15 mouse cellular contexts compared by ENCODE assay signal in the genomic region with DNA sequence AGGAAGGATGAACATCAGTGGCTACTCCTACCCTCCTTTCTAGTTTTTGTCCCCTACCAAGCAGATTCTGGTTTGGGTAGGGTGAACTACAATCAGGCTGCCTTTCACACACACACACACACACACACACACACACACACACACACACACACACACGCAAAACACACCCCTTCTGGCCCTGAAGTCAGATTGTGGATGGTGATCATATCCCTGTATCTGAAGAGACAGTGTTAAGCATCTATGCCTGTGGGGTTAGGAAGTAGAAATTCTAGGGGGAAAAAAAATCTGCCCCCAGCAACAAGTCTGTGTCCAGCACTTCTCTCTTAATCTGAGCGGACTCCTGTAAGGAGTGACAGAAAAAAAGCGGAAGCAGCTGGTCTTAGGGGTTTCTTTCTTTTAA. TPM values are rescaled to one million over a fixed set of nuclear protein-coding genes. Genes with fewer than 3 reads are reported as not detected.
DNase-seq lines count a peak whose midpoint lies in the region; ATAC-seq and TF ChIP-seq lines count a peak whose summit lies in the region.
"Had no signal": no experiment of that assay in that cellular context is flagged by ENCODE, and none has a peak within 500 bp of the region (broad histone marks: within the 10 kb centered on the region; RNA-seq: fewer than 3 reads in every experiment).

No protein-coding gene starts in this region.

- peak overlapping the region; percentile 36; the same call in 1 of the 2 replicates for H3K4me2 ChIP-seq in forebrain, embryonic 11.5 days (ENCODE audit: low read depth, low read length, severe bottlenecking)
- peak overlapping the region; percentile 49 for H3K4me2 ChIP-seq in hindbrain, embryonic 16.5 days (ENCODE audit: low read length)
- peak overlapping the region; percentile 49 for H3K4me2 ChIP-seq in neural tube, embryonic 11.5 days (ENCODE audit: low read depth)
- H3K4me2 ChIP-seq: liver, embryonic 12.5 days had no signal

- no peak for ATAC-seq in forebrain, embryonic 11.5 days (replicated peaks; ENCODE audit: low FRiP score)
- no peak for ATAC-seq in hindbrain, embryonic 16.5 days
- no peak for ATAC-seq in neural tube, embryonic 11.5 days (ENCODE audit: insufficient read depth, low FRiP score, low TSS enrichment)
- ATAC-seq: activated CD4-positive, CD25-positive, alpha-beta regulatory T cell, adult 4 months; liver, embryonic 12.5 days had no signal

- H3K9ac ChIP-seq in forebrain, embryonic 11.5 days (ENCODE audit: low read length), result peak overlapping the region; percentile 70
- H3K9ac ChIP-seq in hindbrain, embryonic 16.5 days (ENCODE audit: low read depth, low read length), result peak overlapping the region; percentile 38; the same call in 1 of the 2 replicates
- H3K9ac ChIP-seq in neural tube, embryonic 11.5 days (ENCODE audit: low read length), result peak overlapping the region; percentile 51
- H3K9ac ChIP-seq: liver, embryonic 12.5 days had no signal

- H3K27ac ChIP-seq in cerebellum, adult 2 months (ENCODE audit: insufficient read depth, low read length), result peak overlapping the region; percentile 96
- peak overlapping the region; percentile 95 for H3K27ac ChIP-seq in forebrain, embryonic 11.5 days (ENCODE audit: low read depth, low read length)
- peak overlapping the region; percentile 94 for H3K27ac ChIP-seq in hindbrain, embryonic 16.5 days (ENCODE audit: low read depth, low read length)
- H3K27ac ChIP-seq in neural tube, embryonic 11.5 days (ENCODE audit: low read depth, low read length), result peak overlapping the region; percentile 99
- H3K27ac ChIP-seq: liver, embryonic 12.5 days; macrophage had no signal

- peak overlapping the region; percentile 54 for H3K4me3 ChIP-seq in cerebellum, adult 2 months (replicated peaks; ENCODE audit: insufficient read depth, low read depth, low read length)
- H3K4me3 ChIP-seq in forebrain, embryonic 11.5 days (ENCODE audit: low read depth, low read length), result peak overlapping the region; percentile 72
- peak overlapping the region; percentile 18; the same call in 1 of the 2 replicates for H3K4me3 ChIP-seq in hindbrain, embryonic 16.5 days (ENCODE audit: low read length)
- H3K4me3 ChIP-seq in neural tube, embryonic 11.5 days (ENCODE audit: low read depth, low read length), result peak overlapping the region; percentile 12; the same call in 1 of the 2 replicates
- H3K4me3 ChIP-seq: liver, embryonic 12.5 days had no signal

- TF ChIP-seq CTCF in cerebellum, adult 2 months (IDR thresholded peaks at IDR 0.05; ENCODE audit: borderline replicate concordance, insufficient read depth, low read depth, low read length), result no peak

- H3K27me3 ChIP-seq in cerebellum, adult 2 months (ENCODE audit: control insufficient read depth, insufficient read depth, low read length), result no peaks in the 10 kb centered on the region
- H3K27me3 ChIP-seq in forebrain, embryonic 11.5 days (ENCODE audit: control insufficient read depth, insufficient read depth, low read length), result peaks cover 41% of the 10 kb centered on the region
- peaks cover 24% of the 10 kb centered on the region for H3K27me3 ChIP-seq in hindbrain, embryonic 16.5 days (replicated peaks; ENCODE audit: control insufficient read depth, insufficient read depth, low read length)
- H3K27me3 ChIP-seq in neural tube, embryonic 11.5 days (ENCODE audit: control insufficient read depth, insufficient read depth, low read length), result peaks cover 77% of the 10 kb centered on the region

- WGBS in cerebellum, adult 2 months, result 10% methylated on average over 3 of the region's 3 CpGs
- WGBS in forebrain, embryonic 11.5 days, result 4% methylated on average over 3 of the region's 3 CpGs
- WGBS in hindbrain, embryonic 16.5 days, result 13% methylated on average over 3 of the region's 3 CpGs
- 4% methylated on average over 3 of the region's 3 CpGs for WGBS in neural tube, embryonic 11.5 days

- peak; percentile 69 to 71 for DNase-seq in cerebellum, adult 2 months
- no peak for DNase-seq in cerebellum, adult 11 months
- DNase-seq in forebrain, embryonic 11.5 days (ENCODE audit: low spot score), result no peak
- peak; percentile 33 for DNase-seq in neural tube, embryonic 11.5 days (ENCODE audit: low spot score)
- DNase-seq in heart, adult 18-20 months, result no peak
- DNase-seq in adrenal gland, adult 8-10 months, result no peak
- DNase-seq in lung, postnatal 36 days, result no peak
- DNase-seq: gastrocnemius, postnatal 14 days had no signal

- no peaks in the 10 kb centered on the region for H3K36me3 ChIP-seq in forebrain, embryonic 11.5 days (ENCODE audit: control insufficient read depth, insufficient read depth, low read length)
- no peaks in the 10 kb centered on the region for H3K36me3 ChIP-seq in hindbrain, embryonic 16.5 days (ENCODE audit: control insufficient read depth, insufficient read depth, low read length)
- H3K36me3 ChIP-seq in neural tube, embryonic 11.5 days (ENCODE audit: control insufficient read depth, insufficient read depth, low read length), result no peaks in the 10 kb centered on the region
- H3K36me3 ChIP-seq: liver, embryonic 12.5 days had no signal

- H3K9me3 ChIP-seq in forebrain, embryonic 11.5 days (ENCODE audit: control insufficient read depth, low read length), result no peaks in the 10 kb centered on the region
- no peaks in the 10 kb centered on the region for H3K9me3 ChIP-seq in hindbrain, embryonic 16.5 days (ENCODE audit: control insufficient read depth, low read length)
- H3K9me3 ChIP-seq in neural tube, embryonic 11.5 days (ENCODE audit: control insufficient read depth, low read length), result no peaks in the 10 kb centered on the region
- H3K9me3 ChIP-seq: liver, embryonic 12.5 days had no signal

- peak; percentile 19; the same call in 1 of the 2 replicates for TF ChIP-seq POLR2A in cerebellum, adult 2 months (IDR thresholded peaks at IDR 0.05; ENCODE audit: borderline replicate concordance, insufficient read depth, low read length)

- peaks cover 22% of the 10 kb centered on the region; the same call in 1 of the 2 replicates for H3K4me1 ChIP-seq in cerebellum, adult 2 months (ENCODE audit: control insufficient read depth, insufficient read depth, low read length)
- 0 out of 2 replicates have a peak, but pooled peaks cover 4% of the 10 kb centered on the region for H3K4me1 ChIP-seq in forebrain, embryonic 11.5 days (replicated peaks; ENCODE audit: control insufficient read depth, insufficient read depth, low read length)
- no peaks in the 10 kb centered on the region for H3K4me1 ChIP-seq in hindbrain, embryonic 16.5 days (ENCODE audit: control insufficient read depth, insufficient read depth, low read depth, low read length)
- no peaks in the 10 kb centered on the region; the same call in 1 of the 2 replicates for H3K4me1 ChIP-seq in neural tube, embryonic 11.5 days (ENCODE audit: control insufficient read depth, insufficient read depth, low read length)

RNA-seq across cellular contexts. Expression of gene Zic1, which starts 2.5 kb away (rescaled TPM):
- 1,121 and 1,289 TPM in 2 replicates for polyA plus RNA-seq in cerebellum, adult 2 months (2012; rRNA removed)
- polyA plus RNA-seq in forebrain, embryonic 11.5 days (2014; fragmentation: Nextera tagmentation; extraction: Ambion mirVana), result 14.7 and 15.7 TPM in 2 replicates
- polyA plus RNA-seq in hindbrain, embryonic 16.5 days (2015; fragmentation: Nextera tagmentation; extraction: Ambion mirVana), result 11.4 and 14.6 TPM in 2 replicates
- polyA plus RNA-seq in neural tube, embryonic 11.5 days (2014; fragmentation: Nextera tagmentation; extraction: Ambion mirVana), result 17.3 and 17.9 TPM in 2 replicates
- total RNA-seq in heart, adult 18-20 months (2021), result not detected
- under 1 TPM in 1 of 4 experiments, not detected in 3; 0.28 TPM for total RNA-seq in adrenal gland, adult 8-10 months (2022)
- polyA plus RNA-seq: activated CD4-positive, CD25-positive, alpha-beta regulatory T cell, adult 4 months; heart, postnatal 0 days; liver, embryonic 12.5 days; macrophage had no signal

RNA-seq across cellular contexts. Expression of gene Zic4, which starts 5.9 kb away (rescaled TPM):
- polyA plus RNA-seq in cerebellum, adult 2 months (2012; rRNA removed), result 37.4 and 45.3 TPM in 2 replicates
- 58.8 and 59.5 TPM in 2 replicates for polyA plus RNA-seq in forebrain, embryonic 11.5 days (2014; fragmentation: Nextera tagmentation; extraction: Ambion mirVana)
- 62.4 and 67.4 TPM in 2 replicates for polyA plus RNA-seq in hindbrain, embryonic 16.5 days (2015; fragmentation: Nextera tagmentation; extraction: Ambion mirVana)
- 52.2 and 58.1 TPM in 2 replicates for polyA plus RNA-seq in neural tube, embryonic 11.5 days (2014; fragmentation: Nextera tagmentation; extraction: Ambion mirVana)
- total RNA-seq in heart, adult 18-20 months (2021), result not detected
- not detected for total RNA-seq in adrenal gland, adult 8-10 months (2022)
- total RNA-seq: ES-E14 had no signal
- polyA plus RNA-seq: activated CD4-positive, CD25-positive, alpha-beta regulatory T cell, adult 4 months; heart, postnatal 0 days; kidney, embryonic 14.5 days; liver, embryonic 12.5 days; macrophage had no signal

Comparison
In these comparisons a context has a peak if more than half of its experiments do, and no peak if none do; other contexts are left out.
1. DNase-seq: peak in cerebellum, adult 2 months (2 of 2) and neural tube, embryonic 11.5 days (single experiment); none in cerebellum, adult 11 months (single experiment), forebrain, embryonic 11.5 days (single experiment), heart, adult 18-20 months (0 of 2), adrenal gland, adult 8-10 months (single experiment) and lung, postnatal 36 days (single experiment).
2. H3K4me3 ChIP-seq: peak in every context shown above with its lines; median percentile 72 in forebrain, embryonic 11.5 days; 54 in cerebellum, adult 2 months; 18 in hindbrain, embryonic 16.5 days; 12 in neural tube, embryonic 11.5 days.
3. RNA of gene Zic1, which starts 2.5 kb away (polyA plus RNA-seq): 1,121 to 1,289 TPM in cerebellum, adult 2 months; 17.3 to 17.9 TPM in neural tube, embryonic 11.5 days, 14.7 to 15.7 TPM in forebrain, embryonic 11.5 days and 11.4 to 14.6 TPM in hindbrain, embryonic 16.5 days; every median in the first group is over 10 times any median in the second.
4. Peak in every context shown above with its lines, with median percentiles within 50 percentile points of each other: H3K27ac ChIP-seq, H3K4me2 ChIP-seq and H3K9ac ChIP-seq.